ENCODE assay signal across 1 mouse cellular context in genomic region chr1:134213405-134213804, GRCm38 (mm10).
TF ChIP-seq lines count a peak whose summit lies in the region.

No protein-coding gene starts in this region.

TF ChIP-seq in MEL, 35 proteins besides CTCF, POLR2A, EP300 and RAD21:
- TF ChIP-seq GATA1 (IDR thresholded peaks at IDR 0.05; ENCODE audit: low read depth, low read length) (peak; percentile 73), MYC (IDR thresholded peaks at IDR 0.05; ENCODE audit: low read depth, low read length) (0 out of 2 replicates have a peak, but pooled peaks have one; percentile 30), USF2 (IDR thresholded peaks at IDR 0.05; ENCODE audit: borderline replicate concordance in 1 of 2, insufficient read depth in 1 of 2, low read depth in 1 of 2, low read length in 2 of 2) (no peak), TCF12 (IDR thresholded peaks at IDR 0.05; ENCODE audit: low read depth, low read length) (peak; percentile 75), USF1 (IDR thresholded peaks at IDR 0.05; ENCODE audit: low read depth, low read length) (no peak), ELF1 (IDR thresholded peaks at IDR 0.05; ENCODE audit: low read depth, low read length) (peak; percentile 44; the same call in 1 of the 2 replicates), TAL1 (IDR thresholded peaks at IDR 0.05; ENCODE audit: low read length) (peak; percentile 5; the same call in 1 of the 2 replicates), BHLHE40 (IDR thresholded peaks at IDR 0.05; ENCODE audit: borderline replicate concordance, low read depth, low read length) (no peak), ETS1 (IDR thresholded peaks at IDR 0.05; ENCODE audit: low read depth, low read length) (peak; percentile 71), ZKSCAN1 (IDR thresholded peaks at IDR 0.05; ENCODE audit: low read depth, low read length) (no peak), MAZ (IDR thresholded peaks at IDR 0.05; ENCODE audit: low read depth, low read length) (no peak), KAT2A (conservative IDR thresholded peaks at IDR 0.05; ENCODE audit: low read depth, low read length) (no peak), MAX (IDR thresholded peaks at IDR 0.05; ENCODE audit: low read length) (no peak), HCFC1 (IDR thresholded peaks at IDR 0.05; ENCODE audit: low read depth, low read length) (0 out of 2 replicates have a peak, but pooled peaks have one; percentile 14), RCOR1 (IDR thresholded peaks at IDR 0.05; ENCODE audit: low read depth, low read length) (peak; percentile 70; the same call in 1 of the 2 replicates), TBP (IDR thresholded peaks at IDR 0.05; ENCODE audit: low read depth, low read length) (peak; percentile 68), JUND (IDR thresholded peaks at IDR 0.05; ENCODE audit: low read depth, low read length) (no peak)
